Mouse (Mus musculus) erythroblast, embryonic 14.5 days (primary cell): Measurements from ENCODE around the gene Sh3pxd2a. TPM values are rescaled to one million over a fixed set of nuclear protein-coding genes. Genes with fewer than 3 reads are reported as not detected.

Experiments
- H3K27me3 ChIP-seq: 2 replicates; pipeline ENCODE4 v1.6.1; 2012; ENCODE audit warnings: inconsistent platforms; ENCODE audit not compliant: control insufficient read depth
- H3K36me3 ChIP-seq: 2 replicates; pipeline ENCODE4 v1.6.1; 2012; ENCODE audit warnings: mild to moderate bottlenecking, inconsistent platforms; ENCODE audit not compliant: control insufficient read depth
- H3K4me1 ChIP-seq: 2 replicates; pipeline ENCODE4 v1.6.1; 2012; ENCODE audit warnings: inconsistent platforms; ENCODE audit not compliant: control insufficient read depth
- H3K4me3 ChIP-seq: replicated peaks from 2 replicates; pipeline ENCODE3; 2012; ENCODE audit warnings: moderate library complexity, mild to moderate bottlenecking, inconsistent platforms
- H3K9me3 ChIP-seq: 2 replicates; pipeline ENCODE4 v1.6.1; 2012; ENCODE audit warnings: low read length, inconsistent platforms, mixed read lengths; ENCODE audit not compliant: control insufficient read depth
- GATA1 ChIP-seq: IDR thresholded peaks from 2 replicates; pipeline ENCODE4 v1.6.1; 2012; ENCODE audit warnings: low read length, inconsistent platforms, mixed read lengths
- TAL1 ChIP-seq: IDR thresholded peaks from 3 replicates; pipeline ENCODE4 v1.6.1; 2012; ENCODE audit warnings: low read length, inconsistent platforms, mixed read lengths
- polyA plus RNA-seq: library from polyadenylated mRNA; stranded (reverse); fragments of >175 nt; gene quantifications from 2 replicates; pipeline ENCODE4 v1.2.3, GENCODE M21; 2012

Sh3pxd2a gene
- polyA plus RNA-seq, 1 experiment, result 0.10 TPM

- H3K27me3 ChIP-seq, result peaks cover 17% of the 10 kb centered on the region
- H3K36me3 ChIP-seq, result no peaks in the 10 kb centered on the region
- TF ChIP-seq TAL1 (no peak), GATA1 (no peak)
- no peak overlapping the region for H3K4me3 ChIP-seq
- H3K4me1 ChIP-seq, result peaks cover 8% of the 10 kb centered on the region
- no peaks in the 10 kb centered on the region for H3K9me3 ChIP-seq
Measured at GRCm38 (mm10) chr19:47334713-47335112, 129.5 kb downstream of the Sh3pxd2a start.

- H3K4me1 ChIP-seq, result no peaks in the 10 kb centered on the region; the same call in 1 of the 2 replicates
- no peak for TF ChIP-seq TAL1
- TF ChIP-seq GATA1, result no peak
- no peak overlapping the region for H3K4me3 ChIP-seq
- H3K27me3 ChIP-seq, result no peaks in the 10 kb centered on the region
- H3K9me3 ChIP-seq, result no peaks in the 10 kb centered on the region
- no peaks in the 10 kb centered on the region for H3K36me3 ChIP-seq
Measured at GRCm38 (mm10) chr19:47330743-47331227, 133.4 kb downstream of the Sh3pxd2a start.

- Histone ChIP-seq H3K27me3 (no peaks in the 10 kb centered on the region), H3K9me3 (no peaks in the 10 kb centered on the region), H3K4me1 (no peaks in the 10 kb centered on the region), H3K36me3 (no peaks in the 10 kb centered on the region), H3K4me3 (no peak overlapping the region)
- TF ChIP-seq TAL1 (no peak), GATA1 (no peak)
Measured at GRCm38 (mm10) chr19:47329102-47329501, 135.1 kb downstream of the Sh3pxd2a start.

GRCm38 (mm10) chr19:47327896-47328882 lies 136.0 kb downstream of the Sh3pxd2a start:
- Histone ChIP-seq H3K4me1 (no peaks in the 10 kb centered on the region), H3K9me3 (no peaks in the 10 kb centered on the region), H3K36me3 (no peaks in the 10 kb centered on the region), H3K27me3 (no peaks in the 10 kb centered on the region), H3K4me3 (no peak overlapping the region)
- TF ChIP-seq GATA1 (no peak), TAL1 (no peak)

- Histone ChIP-seq H3K27me3 (no peaks in the 10 kb centered on the region), H3K9me3 (no peaks in the 10 kb centered on the region), H3K36me3 (no peaks in the 10 kb centered on the region), H3K4me1 (no peaks in the 10 kb centered on the region), H3K4me3 (no peak overlapping the region)
- TF ChIP-seq TAL1, result no peak
- no peak for TF ChIP-seq GATA1
Measured at GRCm38 (mm10) chr19:47325881-47326280, 138.3 kb downstream of the Sh3pxd2a start.

- no peaks in the 10 kb centered on the region for H3K27me3 ChIP-seq
- no peaks in the 10 kb centered on the region for H3K4me1 ChIP-seq
- H3K36me3 ChIP-seq, result no peaks in the 10 kb centered on the region
- TF ChIP-seq GATA1 (no peak), TAL1 (no peak)
- no peak overlapping the region for H3K4me3 ChIP-seq
- no peaks in the 10 kb centered on the region for H3K9me3 ChIP-seq
Measured at GRCm38 (mm10) chr19:47323096-47323849, 140.9 kb downstream of the Sh3pxd2a start.

- Histone ChIP-seq H3K36me3 (no peaks in the 10 kb centered on the region), H3K27me3 (peaks cover 6% of the 10 kb centered on the region), H3K9me3 (no peaks in the 10 kb centered on the region), H3K4me1 (no peaks in the 10 kb centered on the region), H3K4me3 (no peak overlapping the region)
- TF ChIP-seq GATA1 (no peak), TAL1 (no peak)
Measured at GRCm38 (mm10) chr19:47320331-47320668, 143.9 kb downstream of the Sh3pxd2a start.

- peak overlapping the region; percentile 18 for H3K4me3 ChIP-seq
- peaks cover 12% of the 10 kb centered on the region for H3K27me3 ChIP-seq
- H3K4me1 ChIP-seq, result no peaks in the 10 kb centered on the region
- TF ChIP-seq TAL1, result no peak
- TF ChIP-seq GATA1, result no peak
- no peaks in the 10 kb centered on the region for H3K9me3 ChIP-seq
- H3K36me3 ChIP-seq, result no peaks in the 10 kb centered on the region
Measured at GRCm38 (mm10) chr19:47319521-47320330, 144.5 kb downstream of the Sh3pxd2a start.

GRCm38 (mm10) chr19:47319061-47319460 lies 145.1 kb downstream of the Sh3pxd2a start:
- H3K9me3 ChIP-seq, result no peaks in the 10 kb centered on the region
- H3K4me1 ChIP-seq, result no peaks in the 10 kb centered on the region
- peaks cover 18% of the 10 kb centered on the region for H3K27me3 ChIP-seq
- no peak for TF ChIP-seq GATA1
- no peak for TF ChIP-seq TAL1
- no peaks in the 10 kb centered on the region for H3K36me3 ChIP-seq
- H3K4me3 ChIP-seq, result no peak overlapping the region
